Mouse (Mus musculus) small intestine, adult 2 months (tissue): Measurements from ENCODE around the gene Tbx4.

Experiments used
- CTCF ChIP-seq: fragments of 200-500 bp; IDR thresholded peaks from 2 replicates; pipeline ENCODE4 v1.5.1; 2012; ENCODE audit warnings: low read depth, mild to moderate bottlenecking, control low read depth, inconsistent platforms, low read length, moderate library complexity, mixed read lengths; ENCODE audit not compliant: insufficient replicate concordance, insufficient read length; ENCODE audit errors: extremely low read depth
- POLR2A ChIP-seq: fragments of 200-500 bp; IDR thresholded peaks from 2 replicates; pipeline ENCODE4 v1.6.1; 2012; ENCODE audit warnings: low read depth, mild to moderate bottlenecking, control low read depth, inconsistent platforms, low read length, moderate library complexity

GRCm38 (mm10) chr11:85844971-85845370 is 41.3 kb upstream of the Tbx4 start:
- TF ChIP-seq POLR2A, result no peak
- TF ChIP-seq CTCF, result no peak
